Mouse (Mus musculus) skeletal muscle tissue, adult 2 months (tissue): ENCODE measurements at regions not wholly inside any gene's neighbourhood (a gene's known extent, or its start where the extent isn't known, plus 50 kb on each side); places are given as distances from the start of the nearest gene placed in this dataset.

Experiments
- DNase-seq: peaks from one replicate; pipeline ENCODE4 v3.0.0-alpha.2; 2012; ENCODE audit warnings: low read depth, low spot score

GRCm38 (mm10) chr7:70016611-70017010, 349.9 kb downstream of the Nr2f2 start:
- no peak for DNase-seq

- no peak for DNase-seq
Observed at GRCm38 (mm10) chr7:70003200-70003986, 363.1 kb downstream of the Nr2f2 start.

GRCm38 (mm10) chr7:69998756-69999155, 367.8 kb downstream of the Nr2f2 start:
- DNase-seq, result no peak

GRCm38 (mm10) chr7:69994540-69995303, 371.8 kb downstream of the Nr2f2 start:
- no peak for DNase-seq

GRCm38 (mm10) chr7:69992383-69993327, 373.9 kb downstream of the Nr2f2 start:
- DNase-seq, result no peak

GRCm38 (mm10) chr7:69991982-69992381, 374.6 kb downstream of the Nr2f2 start:
- no peak for DNase-seq

GRCm38 (mm10) chr7:69988704-69989103, 377.8 kb downstream of the Nr2f2 start:
- no peak for DNase-seq

GRCm38 (mm10) chr7:69981301-69981700, 385.2 kb downstream of the Nr2f2 start:
- no peak for DNase-seq

- DNase-seq, result no peak
Observed at GRCm38 (mm10) chr7:69976369-69976768, 390.2 kb downstream of the Nr2f2 start.

- no peak for DNase-seq
Observed at GRCm38 (mm10) chr7:69964002-69964401, 402.5 kb downstream of the Nr2f2 start.

GRCm38 (mm10) chr7:69950221-69950670, 416.3 kb downstream of the Nr2f2 start:
- DNase-seq, result no peak

- peak; percentile 18 for DNase-seq
Observed at GRCm38 (mm10) chr7:69949647-69950121, 416.9 kb downstream of the Nr2f2 start.

- no peak for DNase-seq
Observed at GRCm38 (mm10) chr7:69946396-69946795, 420.1 kb downstream of the Nr2f2 start.

GRCm38 (mm10) chr7:69941881-69942280, 424.7 kb downstream of the Nr2f2 start:
- no peak for DNase-seq

GRCm38 (mm10) chr7:69925261-69925660, 441.3 kb downstream of the Nr2f2 start:
- DNase-seq, result no peak

GRCm38 (mm10) chr7:69924551-69924950, 442.0 kb downstream of the Nr2f2 start:
- no peak for DNase-seq

- no peak for DNase-seq
Observed at GRCm38 (mm10) chr7:69911760-69912159, 454.8 kb downstream of the Nr2f2 start.

- no peak for DNase-seq
Observed at GRCm38 (mm10) chr7:69890503-69891061, 476.0 kb downstream of the Nr2f2 start.

- DNase-seq, result no peak
Observed at GRCm38 (mm10) chr7:69888251-69888650, 478.3 kb downstream of the Nr2f2 start.

GRCm38 (mm10) chr7:69877031-69877430, 489.5 kb downstream of the Nr2f2 start:
- DNase-seq, result no peak

- DNase-seq, result no peak
Observed at GRCm38 (mm10) chr7:69865801-69866200, 500.7 kb downstream of the Nr2f2 start.
